Mouse (Mus musculus) heart, postnatal 36 days (tissue): ENCODE results near the gene Vdac1. TPM values are rescaled to one million over a fixed set of nuclear protein-coding genes. Genes with fewer than 3 reads are reported as not detected.
A peak's percentile ranks its signal among the peaks of the same experiment; 100 is the strongest.

Experiments used
- DNase-seq, 2 experiments: peaks; one replicate each; pipeline ENCODE4 v3.0.0; 2021 to 2022
- intact Hi-C: fragments of 180-260 bp; cut with DNase I; formaldehyde crosslinking; loops from one replicate; pipeline ENCODE4 v1.15.1; 2025
- total RNA-seq, 2 experiments: library from RNA; stranded (reverse); gene quantifications; 2 replicates each; pipeline ENCODE4 v1.2.3; 2021

The Vdac1 gene
- total RNA-seq, 2 experiments from 2014 or later, result 1,074 to 1,088 TPM

DNA sequence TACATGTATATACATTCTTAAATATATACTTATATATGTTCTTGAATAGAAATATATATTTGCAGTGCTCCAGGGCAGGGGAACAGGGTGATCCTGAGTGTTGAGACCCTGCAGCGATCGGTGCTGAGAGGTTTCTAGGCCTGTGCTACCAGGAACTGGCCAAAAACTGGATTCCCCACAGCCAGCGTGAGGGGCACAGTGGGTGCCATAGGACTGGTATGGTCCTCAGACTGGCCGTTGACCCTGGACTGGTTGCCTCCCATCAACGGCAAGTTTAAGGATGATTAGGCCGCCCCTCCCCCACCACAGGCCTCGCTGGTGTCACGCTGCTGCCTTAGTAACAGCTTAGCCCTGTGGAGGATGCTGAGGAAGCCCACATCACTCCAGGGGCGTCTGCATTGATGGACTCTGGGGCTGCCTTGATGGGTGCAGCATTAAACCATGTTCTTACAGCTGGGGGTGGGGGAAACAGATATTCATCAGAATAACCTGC lies 44.6 kb downstream of the Vdac1 start:
- no peak for DNase-seq
- intact Hi-C loops, result no loop called here

DNA sequence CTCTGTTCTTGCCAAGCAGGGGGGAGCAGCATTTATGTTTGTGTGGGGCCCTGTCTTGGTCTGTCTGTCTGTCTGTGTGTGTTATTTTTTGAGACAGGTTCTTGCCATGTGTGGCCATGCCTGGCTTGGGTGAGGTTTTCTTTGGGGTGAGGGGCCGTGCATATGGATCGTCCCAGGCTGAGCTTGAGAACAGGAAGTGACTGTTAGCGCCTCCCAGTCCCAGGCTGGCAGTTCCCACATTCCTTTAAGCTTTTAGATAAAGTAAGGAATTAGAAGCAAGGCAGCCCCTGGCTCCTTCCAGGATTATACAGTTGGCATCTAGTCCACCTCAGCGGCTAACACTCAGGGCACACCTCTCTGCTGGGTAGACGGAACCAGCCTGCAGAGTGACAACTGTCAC lies 48.7 kb downstream of the Vdac1 start:
- intact Hi-C loops, result no loop called here
- DNase-seq, result no peak

DNA sequence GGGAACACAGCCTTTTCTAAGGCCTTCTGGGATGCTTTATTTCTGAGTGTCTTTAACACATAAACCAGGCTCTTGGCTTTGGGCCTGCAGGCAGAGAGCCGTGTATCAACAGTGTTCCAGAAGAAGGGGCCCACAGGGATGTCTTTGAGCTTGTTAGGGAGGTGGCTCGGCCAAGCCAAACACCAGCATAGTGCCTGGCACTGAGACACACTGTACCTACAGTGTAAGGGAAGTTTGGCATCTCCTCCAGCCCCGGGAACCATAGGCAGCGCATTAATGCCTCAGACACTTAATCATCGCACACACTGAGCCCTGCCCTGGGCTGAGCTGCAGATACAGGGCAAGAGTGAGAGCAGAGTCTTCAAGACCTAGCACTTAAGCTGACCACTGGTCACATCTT lies 57.7 kb downstream of the Vdac1 start:
- DNase-seq, result no peak
- intact Hi-C loops, result no loop called here

DNA sequence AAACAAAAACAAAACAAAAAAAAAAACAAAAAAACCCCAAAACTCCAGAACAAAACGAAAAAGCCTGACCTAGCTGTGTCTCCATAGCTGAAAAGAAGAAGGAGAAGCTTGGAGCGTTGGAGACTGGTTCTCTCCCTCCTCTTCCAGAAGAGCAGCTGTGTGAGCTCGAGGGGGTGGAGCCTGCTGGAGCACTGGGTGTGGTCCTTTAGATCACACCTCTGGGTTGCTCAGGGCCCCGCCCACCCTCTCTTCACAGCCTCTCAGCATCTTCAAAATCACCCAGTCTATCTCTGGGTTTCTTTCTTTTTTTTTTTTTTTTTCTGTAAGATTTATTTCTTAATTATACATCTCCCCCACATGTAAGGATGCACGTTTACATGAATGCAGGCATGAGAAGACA lies 58.6 kb downstream of the Vdac1 start:
- intact Hi-C loops, result no loop called here
- no peak for DNase-seq

- intact Hi-C loops, result loop anchor here (2.0 to 10.0 kb wide), 3 partner anchors 345 to 835 kb away; partner anchors contain the start of gene Fstl4
- no peak for DNase-seq
Measured at GRCm38 (mm10) chr11:52419861-52420260, 59.2 kb downstream of the Vdac1 start.

DNA sequence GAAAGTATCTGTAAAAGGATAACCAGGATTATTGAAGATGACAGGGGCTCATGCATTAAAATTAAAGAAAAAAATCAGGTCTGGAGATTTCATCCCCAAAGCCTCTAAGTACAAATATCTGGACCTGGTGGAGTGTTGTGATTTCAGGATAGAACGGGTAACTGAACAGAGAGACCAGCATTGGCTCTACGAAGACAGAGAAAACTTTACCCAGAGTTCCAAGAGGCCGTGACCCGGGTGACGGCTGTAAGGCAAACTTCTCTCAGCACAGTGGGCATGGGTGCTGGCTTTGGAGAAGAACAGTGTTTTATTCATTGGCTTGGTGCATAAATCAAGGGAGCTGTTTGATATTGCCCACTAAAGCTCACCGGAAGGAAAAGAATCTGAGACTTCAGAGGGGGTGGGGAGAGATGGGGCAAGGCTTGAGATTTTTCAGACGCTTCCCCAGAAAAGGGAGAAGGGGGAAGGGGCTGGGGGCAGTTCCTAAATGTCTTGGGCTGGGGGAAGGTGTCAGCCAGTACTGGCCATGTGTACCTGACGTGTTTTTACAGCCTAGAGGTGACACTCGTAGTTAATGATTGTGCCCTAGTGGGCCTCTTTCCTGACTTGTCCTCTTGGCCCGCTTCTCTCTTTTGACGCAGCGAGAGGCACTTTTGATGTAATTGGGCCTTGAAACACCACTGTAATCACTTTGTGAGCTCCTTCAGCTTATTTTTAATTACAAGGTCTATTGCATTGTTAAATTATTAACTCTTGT lies 59.8 kb downstream of the Vdac1 start:
- no peak for DNase-seq
- intact Hi-C loops, result loop anchor here (1.0 to 10.0 kb wide), 4 partner anchors 344 to 834 kb away; partner anchors contain the start of gene Fstl4

DNA sequence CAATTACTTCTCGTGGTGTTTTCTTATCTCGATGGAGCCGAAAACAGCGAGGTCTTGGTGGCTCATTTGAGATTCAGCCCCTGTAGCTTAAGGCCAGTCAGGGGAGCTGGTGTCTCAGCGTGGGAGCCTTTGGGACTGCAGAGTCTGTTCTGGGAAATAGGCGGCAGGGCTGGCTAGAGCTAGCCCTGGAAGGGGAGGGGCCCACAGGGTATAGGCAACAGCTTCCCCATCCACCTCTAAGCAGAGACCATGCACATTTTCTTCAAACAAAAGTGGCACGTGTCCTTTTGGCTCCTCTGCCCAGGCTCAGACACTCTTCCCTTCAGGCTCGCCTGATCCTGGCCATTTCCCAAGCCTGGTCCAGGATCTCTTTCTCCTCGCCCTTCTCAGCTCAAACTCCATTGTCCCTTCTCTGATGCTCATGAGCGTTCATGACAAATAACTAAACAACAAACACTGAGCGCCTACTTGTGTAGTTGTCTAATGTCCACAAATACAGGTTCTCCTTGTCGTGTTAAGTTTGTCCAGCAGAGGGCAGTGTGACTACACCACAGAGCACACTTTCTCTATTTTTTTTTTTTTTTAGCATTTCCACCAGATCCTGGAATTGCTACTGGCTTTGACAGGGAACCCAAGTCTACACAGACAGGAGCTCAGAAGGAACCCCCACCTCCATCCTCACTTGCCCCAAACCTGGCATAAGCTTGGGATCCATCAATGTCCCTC lies 60.6 kb downstream of the Vdac1 start:
- peak; percentile 56 to 71 for DNase-seq
- intact Hi-C loops, result loop anchor here (1.0 to 10.0 kb wide), 4 partner anchors 344 to 834 kb away; partner anchors contain the start of gene Fstl4

GRCm38 (mm10) chr11:52429440-52429839 lies 68.8 kb downstream of the Vdac1 start:
- DNase-seq, result no peak
- intact Hi-C loops, result loop anchor here (10.0 kb wide), 1 partner anchor 335 kb away; the partner anchor contains the start of gene Fstl4

DNA sequence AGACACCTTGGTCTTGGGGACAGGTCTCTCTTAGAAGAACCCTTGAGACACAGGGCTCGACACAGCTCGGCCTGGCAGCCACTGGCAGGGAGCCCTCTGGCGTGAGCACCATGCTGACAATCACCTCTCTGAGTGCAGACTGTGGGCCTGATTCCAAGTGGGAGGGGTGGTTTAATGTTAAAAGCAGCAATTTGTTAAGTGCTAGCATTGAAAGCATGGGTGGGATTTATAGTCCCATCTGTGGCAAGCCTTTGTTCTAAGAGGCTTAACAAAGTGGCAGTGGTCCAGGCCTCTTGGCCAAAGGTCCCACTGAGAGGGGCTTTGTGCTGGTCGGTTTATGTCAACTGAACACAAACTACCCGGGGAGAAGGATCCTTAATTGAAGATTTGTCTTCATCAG lies 70.9 kb downstream of the Vdac1 start:
- DNase-seq, result no peak
- intact Hi-C loops, result no loop called here

DNA sequence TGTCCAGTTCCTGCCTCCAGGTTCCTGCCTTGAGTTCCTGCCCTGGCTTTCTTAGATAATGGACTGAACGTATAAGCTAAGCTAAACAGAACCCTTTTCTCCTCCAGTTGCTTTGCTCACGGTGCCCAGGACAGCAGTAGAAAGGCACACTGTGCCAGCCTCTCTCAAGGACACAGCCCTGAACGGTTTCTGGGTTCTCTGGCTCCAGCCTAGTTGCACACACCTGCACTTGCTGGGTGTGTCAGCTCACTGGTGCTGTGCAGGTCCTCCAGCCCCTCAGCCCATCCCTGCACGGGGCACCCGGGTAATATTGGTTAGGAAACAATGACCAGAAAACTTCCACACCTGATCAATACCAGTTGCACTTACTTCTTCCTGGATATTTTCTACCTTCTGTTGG lies 71.5 kb downstream of the Vdac1 start:
- intact Hi-C loops, result no loop called here
- no peak for DNase-seq

DNA sequence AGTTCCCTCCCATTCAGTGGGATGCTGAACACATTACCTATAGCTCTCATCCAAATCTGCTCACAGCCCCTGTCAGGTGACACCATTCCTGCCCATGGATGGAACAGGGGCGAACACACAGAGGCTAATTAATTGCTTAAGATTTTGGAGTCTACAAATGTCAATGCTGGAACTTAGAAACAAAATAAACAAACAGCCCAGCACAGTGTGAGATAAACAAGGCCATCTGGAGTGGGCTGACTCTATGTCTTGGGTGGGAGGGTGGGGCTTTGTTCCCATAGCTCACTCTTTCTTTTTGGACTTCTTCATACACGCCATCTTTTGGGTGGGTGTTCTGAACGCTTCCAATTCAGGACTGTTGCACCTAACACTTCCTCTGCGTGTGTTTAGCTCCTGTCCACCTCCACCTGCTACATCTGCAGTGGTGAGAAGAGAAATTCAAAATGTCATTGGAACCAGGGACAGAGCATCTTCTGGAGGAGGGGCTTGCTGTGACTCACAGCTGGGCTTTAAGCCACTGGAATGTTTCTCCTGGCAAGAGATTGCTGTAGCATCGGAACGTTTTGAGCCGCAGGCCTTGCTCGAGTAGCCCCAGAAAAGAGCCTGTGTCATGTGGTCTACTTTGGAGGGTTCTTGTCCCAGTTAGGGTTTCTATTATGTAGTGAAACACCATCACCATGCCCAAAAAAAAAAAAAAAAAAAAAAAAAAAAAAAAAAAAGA lies 72.6 kb downstream of the Vdac1 start:
- peak; percentile 11 to 28 for DNase-seq

DNA sequence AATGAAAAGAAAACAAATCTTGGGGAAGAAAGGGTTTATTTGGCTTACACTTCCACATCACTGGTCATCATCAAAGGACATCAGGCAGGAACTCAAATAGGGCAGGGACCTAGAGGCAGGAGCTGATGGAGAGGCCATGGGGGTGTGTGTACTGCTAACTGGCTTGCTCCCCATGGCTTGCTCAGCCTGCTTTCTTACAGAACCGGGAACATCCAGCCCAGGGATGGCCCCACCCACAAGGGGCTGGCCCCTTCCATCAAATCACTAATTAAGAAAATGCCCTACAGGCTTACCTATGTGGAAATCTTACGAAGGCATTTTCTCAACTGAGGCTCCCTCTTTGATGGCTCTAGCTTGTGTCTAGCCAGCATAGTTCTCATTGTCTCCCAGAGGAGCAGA lies 73.1 kb downstream of the Vdac1 start:
- DNase-seq, result no peak
- intact Hi-C loops, result no loop called here

More for the DNA sequence above, 72.6 kb downstream of the Vdac1 start:
- intact Hi-C loops, result no loop called here

GRCm38 (mm10) chr11:52435466-52435865 lies 74.8 kb downstream of the Vdac1 start:
- no peak for DNase-seq
- intact Hi-C loops, result no loop called here

DNA sequence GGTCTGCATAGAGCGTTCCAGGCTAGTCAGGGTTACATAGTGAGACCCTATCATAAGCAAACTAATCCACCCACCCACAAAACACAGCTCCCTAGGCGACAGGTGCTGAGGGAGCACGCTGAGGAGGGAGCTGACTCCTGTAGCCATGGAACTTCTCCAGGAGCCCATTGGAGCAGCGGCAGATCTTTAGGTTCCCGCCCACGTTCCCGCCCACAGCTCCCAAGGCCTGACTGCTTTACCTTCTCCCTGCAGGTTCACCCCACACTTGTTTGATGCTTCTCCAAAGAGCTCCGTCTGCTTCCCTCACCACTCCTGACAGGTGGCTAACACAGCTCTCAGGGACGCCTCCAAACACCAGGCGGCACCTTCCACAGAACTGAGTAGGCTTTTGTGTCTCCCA lies 76.5 kb downstream of the Vdac1 start:
- intact Hi-C loops, result no loop called here
- no peak for DNase-seq

Other genes with a start within 250 kb of the Vdac1 start
- gene Olfr1373, start 215.3 kb upstream of the Vdac1 start, total RNA-seq, result not detected
- gene Olfr1371, start 146.9 kb upstream of the Vdac1 start, total RNA-seq, result not detected
- gene Skp1a, start 128.9 kb upstream of the Vdac1 start, total RNA-seq, result 100 to 1,000 TPM; 241 to 246 TPM
- 1 to 10 TPM in 1 of 2 experiments, under 1 TPM in 1; 0.65 to 1.2 TPM for gene Tcf7, start 77.8 kb upstream of the Vdac1 start, total RNA-seq
- gene 9530068E07Rik, start 35.6 kb downstream of the Vdac1 start, total RNA-seq, result 10 to 100 TPM; 75.4 to 81.3 TPM